Mouse (Mus musculus) left cerebral cortex, adult 11 months (tissue): ENCODE data around the gene Slc2a5.

ENCODE experiments used
- DNase-seq: peaks from one replicate; pipeline ENCODE4 v3.0.0; 2022; ENCODE audit warnings: low spot score

Slc2a5 gene

DNA sequence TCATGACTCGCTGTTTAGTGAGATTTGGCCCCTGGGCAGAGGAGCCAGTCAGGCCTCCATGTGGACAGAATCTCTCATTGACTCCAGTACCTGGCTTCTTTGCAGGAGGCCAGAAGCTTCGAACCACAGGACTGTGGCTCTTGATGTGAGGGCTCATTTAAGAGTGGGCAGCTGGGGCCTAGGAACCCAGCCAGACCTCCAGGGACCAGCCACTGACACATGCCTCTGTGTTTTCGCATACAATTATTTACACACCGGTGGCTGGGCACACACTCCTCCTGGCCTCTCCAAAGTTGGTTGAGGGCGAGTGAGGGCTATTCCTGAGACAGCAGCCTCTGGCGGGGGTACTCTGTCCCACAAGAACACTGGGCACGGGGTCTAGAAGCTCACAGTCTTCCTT lies 21.3 kb downstream of the Slc2a5 start:
- no peak for DNase-seq

DNA sequence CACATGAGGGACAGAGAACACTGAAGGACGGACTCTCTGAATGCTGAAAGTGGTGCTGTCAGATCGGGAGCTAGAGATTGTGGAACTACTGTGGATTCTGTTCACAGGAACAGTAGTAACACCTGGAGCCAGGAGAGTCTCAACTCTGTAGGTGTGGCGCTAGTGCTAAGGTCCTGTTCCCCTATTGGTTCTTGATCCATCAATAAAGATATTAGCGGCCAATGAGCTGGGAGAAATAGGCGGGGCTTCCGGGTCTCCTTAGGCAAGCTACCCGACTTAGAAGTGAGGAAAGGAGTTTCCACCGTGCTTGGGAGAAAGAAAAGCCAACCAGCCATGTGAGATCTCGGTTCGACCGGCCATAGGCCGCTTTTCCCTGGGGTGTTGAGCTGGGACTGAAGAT lies 25.2 kb downstream of the Slc2a5 start:
- DNase-seq, result no peak

DNA sequence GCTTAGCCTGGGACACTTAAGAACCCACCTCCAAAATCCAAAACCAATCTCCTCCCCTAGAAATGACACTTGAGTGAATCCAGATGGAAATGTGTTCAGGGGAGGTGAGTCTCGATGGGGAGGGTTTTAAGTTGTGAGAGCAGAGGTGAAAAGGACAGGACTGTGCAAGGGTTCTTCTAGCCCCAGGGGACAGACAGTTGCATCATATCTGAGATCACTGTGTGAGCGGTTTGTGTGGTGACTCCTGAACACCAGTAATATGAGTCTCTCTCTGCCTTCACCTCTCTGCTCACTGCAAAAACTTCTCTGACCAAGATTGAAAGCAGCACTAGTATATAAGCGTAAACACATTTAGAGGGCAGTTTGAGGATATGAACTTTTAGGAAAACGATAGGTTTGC lies 27.2 kb downstream of the Slc2a5 start:
- no peak for DNase-seq

DNA sequence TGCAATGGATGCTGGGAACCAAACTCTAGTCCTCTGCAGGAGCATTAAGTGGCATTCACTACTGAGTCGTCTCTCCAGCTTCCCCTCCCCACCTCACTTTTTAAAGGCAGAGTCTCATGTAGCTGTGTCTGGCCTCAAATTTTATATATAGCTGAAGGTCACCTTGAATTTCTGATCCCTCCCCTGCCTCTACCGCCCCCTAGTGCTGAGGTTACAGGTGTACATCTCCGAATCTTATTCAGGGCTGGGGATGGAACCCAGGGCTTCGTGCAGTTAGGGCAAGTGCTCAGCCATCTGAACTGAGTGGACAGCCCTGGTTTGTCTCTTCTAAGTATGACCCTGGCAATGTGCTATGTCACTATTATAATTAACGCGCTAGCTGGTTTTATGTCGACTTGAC lies 32.0 kb downstream of the Slc2a5 start:
- no peak for DNase-seq

DNA sequence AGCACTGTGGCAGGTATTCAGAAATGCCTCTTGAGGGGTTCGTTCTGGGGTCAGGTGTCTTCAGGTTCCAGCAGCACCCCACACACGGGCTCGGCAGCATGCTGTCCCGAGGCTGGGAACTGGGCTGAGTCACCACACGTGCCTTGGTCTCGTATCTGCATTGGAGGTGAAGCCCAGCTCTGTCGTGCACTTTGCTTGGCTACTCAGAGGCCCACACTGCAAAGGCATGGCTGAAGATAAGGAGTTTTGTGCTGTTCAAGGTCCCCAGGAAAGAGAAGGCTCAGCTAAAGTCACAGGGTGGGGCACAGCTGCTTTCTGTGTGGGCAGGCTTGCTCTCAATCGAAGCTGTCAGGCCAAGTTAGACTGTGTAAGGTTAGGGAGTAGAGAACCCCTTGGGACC lies 33.4 kb downstream of the Slc2a5 start:
- no peak for DNase-seq

DNA sequence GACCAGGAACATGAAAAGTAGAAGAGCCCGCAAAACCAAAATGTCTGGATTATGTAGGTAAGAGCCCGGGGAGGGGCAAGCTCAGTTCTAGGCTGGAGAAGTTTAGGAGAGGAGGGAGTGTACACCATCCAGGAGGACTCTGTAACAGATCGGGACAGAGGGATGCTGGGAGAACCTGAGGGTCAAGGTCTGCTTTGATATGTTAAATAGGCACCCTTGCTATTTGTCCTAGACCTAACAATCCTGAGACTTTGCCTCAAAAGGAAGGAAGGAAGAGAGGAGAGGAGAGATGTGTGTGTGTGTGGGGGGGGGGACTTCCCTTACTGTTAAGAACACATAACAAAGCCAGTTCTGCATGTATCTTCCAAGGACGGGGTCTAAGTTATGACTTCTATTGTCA lies 36.2 kb downstream of the Slc2a5 start:
- no peak for DNase-seq

DNA sequence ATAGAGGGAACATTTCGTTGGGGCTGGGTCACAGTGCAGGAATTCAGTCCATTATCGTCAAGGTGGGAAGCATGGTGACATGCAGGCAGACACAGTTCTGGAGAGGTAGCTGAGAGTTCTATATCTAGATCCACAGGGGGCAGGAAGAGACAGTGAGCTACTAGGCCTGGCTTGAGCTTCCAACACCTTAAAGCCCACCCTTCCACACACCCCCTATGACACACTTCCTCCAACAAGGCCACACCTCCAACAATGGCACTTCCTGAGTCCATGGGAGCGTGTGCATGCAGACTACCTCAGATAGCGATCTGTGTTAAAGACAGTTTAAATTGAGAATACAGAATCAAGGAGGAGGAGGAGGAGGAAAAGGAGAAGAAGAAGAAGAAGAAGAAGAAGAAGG lies 36.6 kb downstream of the Slc2a5 start:
- DNase-seq, result no peak

DNA sequence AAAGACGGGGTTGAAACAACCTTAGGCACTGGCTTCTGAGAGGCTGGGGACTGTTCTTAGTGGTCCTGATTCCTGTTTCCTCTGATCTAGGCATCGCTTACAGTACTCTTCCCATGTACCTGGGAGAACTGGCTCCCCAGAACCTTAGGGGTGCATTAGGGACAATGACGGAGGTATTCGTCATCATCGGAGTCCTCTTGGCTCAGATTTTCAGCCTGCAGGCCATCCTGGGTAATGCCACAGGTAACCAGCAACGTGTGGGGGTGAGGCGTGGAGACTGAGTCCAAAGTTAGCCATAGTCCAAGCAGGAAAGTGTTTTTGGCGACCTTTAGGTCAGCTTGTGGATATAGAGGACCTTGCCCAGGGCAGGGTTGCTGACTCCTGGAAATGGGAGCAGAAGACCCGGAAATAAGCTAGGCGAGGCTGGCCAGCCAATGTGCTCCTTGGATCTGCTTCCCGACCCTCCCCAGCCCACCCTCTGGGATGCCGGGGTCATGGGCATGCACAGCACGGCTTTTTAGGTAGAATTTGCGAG lies 38.3 kb downstream of the Slc2a5 start:
- DNase-seq, result no peak

DNA sequence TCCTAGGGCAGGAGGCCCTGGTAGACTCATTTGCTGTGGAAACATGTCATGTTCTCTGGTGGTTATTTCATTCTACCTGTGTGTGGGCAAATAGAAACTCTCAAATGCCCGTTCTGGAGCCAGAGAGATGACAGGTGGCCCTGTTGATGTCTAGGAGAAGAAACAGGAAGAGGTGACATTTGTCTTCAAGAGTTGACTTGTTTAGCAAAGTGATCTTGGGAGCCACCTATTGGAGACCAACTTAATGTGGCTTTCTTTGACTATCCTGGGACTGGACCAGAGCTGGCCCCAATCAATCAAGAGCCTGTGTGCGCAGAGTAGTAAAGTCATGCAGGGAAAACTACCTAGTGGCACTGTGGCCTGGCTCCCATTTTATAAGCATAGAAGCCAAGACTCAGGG lies 40.4 kb downstream of the Slc2a5 start:
- no peak for DNase-seq

DNA sequence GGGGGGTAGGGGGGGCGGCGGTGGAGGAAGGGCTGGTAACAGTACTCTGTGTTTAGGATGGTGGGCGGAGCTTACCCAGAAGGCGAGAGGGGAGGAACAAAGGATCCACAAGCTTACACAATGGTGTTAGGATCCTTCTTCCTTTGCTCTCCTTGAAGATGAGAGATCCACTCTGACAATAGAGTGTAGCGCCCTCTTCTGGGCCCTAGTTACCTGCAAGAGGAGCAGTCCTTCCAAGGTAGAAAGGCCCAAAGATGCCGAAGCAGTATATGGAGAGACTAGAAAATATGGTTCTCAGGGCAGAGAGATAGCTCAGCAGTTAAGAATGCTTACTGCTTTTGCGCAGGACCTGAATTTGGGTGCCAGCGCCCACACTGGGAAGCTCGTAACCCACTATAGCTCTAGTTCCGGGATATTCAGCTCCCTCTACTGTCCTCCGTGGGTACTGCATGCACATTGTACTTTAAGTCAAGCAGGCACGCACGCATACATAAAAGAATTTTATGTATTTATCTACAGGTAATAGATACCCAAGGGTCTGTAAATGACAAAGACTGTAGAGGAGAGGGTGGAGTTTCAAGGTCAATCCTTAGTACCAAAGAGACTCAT lies 43.6 kb downstream of the Slc2a5 start:
- DNase-seq, result no peak

DNA sequence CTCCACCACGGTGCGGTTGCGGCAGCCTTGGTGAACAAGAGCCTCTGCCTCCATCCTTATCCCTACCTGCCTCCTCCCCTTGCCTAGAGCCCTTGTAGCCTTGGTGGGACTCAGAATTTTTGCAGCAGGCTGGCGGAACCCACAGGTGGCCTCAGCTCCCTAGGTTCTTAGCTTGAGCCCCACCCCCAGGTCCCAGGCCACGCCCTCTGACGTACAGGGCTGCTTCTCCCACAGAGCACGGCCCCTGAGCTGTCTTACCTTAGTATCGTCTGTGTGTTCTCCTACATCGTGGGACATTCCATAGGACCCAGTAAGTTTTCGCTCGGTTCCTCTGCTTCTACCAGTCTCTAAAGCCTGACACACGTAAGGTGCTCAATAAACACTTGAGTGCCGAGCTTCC lies 45.8 kb downstream of the Slc2a5 start:
- DNase-seq, result no peak

DNA sequence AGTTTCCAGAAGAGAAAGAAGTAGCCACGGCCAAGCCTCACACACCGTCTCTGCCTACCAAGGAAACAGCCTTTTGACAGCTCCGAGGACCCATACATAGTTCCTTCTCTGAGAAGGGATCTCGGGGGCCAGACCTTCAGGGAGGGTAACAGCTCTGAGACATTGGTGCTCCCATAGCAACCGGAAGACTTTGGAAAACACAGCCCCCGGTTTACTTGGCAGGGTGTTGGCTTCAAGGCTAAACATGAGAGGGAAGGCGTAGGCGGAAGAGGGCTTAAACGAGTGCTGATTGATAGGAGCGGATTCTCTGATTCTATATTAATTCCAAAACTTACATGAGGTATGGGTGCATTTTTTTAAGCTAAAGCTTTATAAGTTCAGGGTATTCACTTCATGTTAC lies 49.3 kb downstream of the Slc2a5 start:
- no peak for DNase-seq

DNA sequence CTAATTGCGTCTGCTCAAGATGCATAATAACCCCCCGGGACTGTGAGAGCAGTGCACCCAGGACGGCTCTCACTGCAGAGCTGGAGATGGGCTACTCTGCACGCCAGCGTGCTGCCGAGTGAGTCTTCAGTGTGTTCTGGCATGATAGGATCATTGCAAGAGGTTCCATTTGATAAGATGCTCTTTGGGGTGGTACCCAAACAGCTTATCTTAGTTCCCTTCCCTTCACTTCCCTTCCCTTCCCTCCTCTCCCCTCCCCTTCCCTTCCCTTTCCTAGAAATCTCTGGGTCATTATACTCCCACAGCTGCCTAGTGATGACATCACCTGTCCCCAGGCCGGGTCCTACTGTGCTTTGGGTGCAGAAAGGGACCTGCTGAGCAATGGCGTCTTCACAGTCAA lies 53.0 kb downstream of the Slc2a5 start:
- DNase-seq, result no peak

DNA sequence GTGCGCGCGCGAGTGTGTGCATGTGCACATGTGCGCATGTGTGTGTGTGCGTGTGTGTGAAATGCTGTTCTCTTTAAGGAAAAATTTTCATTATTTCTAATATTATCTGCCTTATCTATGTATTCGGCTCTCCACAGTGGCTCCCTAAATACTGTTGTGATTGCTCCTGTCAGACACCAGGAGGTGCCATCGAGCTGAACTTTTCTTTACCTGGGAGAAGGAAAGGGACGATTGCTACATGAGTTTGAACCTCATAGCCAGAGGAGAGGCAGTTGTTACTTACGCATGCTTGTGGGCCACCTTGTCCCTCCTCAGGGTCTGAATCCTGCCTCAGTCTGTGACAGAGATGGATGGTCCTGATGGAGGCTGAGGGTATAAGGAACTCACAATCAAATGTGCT lies 54.2 kb downstream of the Slc2a5 start:
- DNase-seq, result no peak

DNA sequence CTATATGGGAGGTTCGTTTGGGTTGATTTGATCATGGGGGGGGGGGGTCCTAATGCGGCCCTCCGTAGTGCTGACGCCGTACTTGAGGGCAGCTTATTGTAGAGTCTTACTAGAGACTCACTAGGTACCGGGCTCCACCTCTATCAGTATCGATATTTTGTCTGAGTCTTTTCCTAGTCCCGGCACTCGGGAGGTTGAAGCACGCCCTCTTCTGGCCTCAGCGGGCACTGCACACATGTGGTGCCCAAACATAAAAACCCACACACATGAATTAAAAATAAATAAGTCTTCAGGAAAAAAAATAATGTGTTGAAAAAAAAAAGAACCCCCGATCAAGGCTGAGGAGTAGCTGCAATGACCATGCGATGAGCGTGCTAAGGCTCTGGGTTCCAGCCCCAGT lies 54.9 kb downstream of the Slc2a5 start:
- DNase-seq, result no peak

DNA sequence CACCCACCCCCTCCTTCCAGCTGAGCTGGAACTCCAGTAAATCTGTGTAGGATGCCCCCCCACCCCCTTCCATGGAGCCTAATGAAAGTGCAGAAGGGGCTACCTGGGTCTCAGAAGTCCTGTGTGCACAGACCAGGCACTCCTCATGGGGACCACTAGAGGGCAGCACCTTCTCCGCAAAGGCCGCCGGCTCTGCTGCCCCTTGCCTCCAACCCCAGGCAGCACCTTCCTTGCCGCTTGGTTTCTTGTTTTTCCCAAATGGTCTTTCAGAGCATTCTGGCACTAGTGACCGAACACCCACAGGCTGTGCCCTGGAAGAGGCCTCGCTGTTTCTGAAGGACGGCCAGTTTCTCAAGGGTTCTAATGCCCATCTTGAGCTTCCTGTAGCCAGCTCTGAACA lies 57.5 kb downstream of the Slc2a5 start:
- no peak for DNase-seq

DNA sequence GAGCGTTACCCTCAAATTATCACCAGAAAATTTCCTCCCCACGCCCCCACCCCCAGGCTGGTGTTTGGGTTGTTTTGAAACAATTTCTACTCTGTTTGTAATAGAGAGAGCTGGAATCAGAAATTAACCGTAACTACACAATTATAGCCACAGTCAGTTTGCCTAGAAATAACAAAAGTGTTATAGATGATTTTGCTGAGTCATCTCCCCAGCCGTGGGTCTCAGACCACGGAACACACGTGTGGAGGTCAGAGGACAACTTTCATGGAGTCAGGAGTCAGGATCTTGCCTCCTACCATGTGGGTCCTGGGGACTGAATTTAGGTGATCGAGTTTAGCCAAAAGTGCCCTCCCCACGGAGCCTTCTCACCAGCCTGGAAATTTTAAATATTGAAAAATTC lies 58.0 kb downstream of the Slc2a5 start:
- no peak for DNase-seq

DNA sequence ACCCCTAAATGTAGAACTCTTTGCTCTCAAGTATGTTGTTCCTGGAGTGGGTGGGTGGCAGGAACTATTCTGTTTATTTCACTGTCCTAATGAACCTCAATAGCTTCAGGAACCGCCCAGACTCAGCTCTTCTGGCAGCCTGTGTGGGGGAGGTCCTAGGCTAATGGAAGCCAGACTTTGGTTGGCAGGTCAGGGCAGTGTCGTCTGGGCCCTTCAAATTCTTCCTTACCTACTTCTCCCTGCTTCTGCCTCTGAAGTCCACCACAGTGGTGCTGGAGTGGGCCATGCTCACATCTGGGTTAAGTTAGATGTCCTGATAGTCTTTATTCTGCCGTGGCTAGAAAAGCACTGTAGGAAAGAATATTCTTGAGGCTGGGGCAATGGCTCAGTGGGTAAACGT lies 59.0 kb downstream of the Slc2a5 start:
- no peak for DNase-seq

DNA sequence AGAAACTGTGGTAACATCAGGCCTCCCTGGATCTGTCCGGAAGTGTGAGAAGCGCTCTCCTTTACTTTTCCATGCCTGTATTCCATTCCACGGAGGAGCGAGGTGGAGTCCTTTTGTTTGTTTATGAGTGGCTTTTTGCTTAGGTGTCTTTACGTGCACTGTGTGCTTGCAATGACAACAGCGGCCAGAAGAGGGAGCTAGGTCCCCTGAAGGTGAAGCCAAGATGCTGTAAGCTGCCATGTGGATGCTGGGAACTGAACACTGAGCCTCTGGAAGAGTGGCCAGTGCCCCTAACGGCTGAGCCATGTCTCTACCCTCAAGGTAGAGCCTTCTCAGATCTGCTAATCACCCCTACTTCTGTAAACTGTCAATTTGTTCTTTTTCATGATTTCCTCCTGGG lies 62.2 kb downstream of the Slc2a5 start:
- DNase-seq, result no peak

DNA sequence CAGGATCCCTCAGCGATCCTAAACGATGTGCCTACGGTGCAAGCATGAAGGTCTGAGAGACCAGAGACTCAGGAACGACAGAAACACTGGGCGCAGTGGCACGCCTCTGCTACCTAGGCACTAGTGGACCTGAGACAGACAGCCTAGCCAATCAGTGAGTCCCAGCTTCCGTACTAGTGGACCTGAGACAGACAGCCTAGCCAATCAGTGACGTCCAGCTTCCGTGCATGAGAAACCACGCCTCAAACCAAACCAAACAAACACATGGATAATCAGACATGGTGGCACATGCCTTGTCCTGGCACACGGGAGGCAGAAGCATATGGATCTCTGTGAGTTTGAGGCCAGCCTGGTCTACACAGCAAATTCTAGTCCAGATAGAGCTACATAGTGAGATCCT lies 69.2 kb downstream of the Slc2a5 start:
- no peak for DNase-seq

DNA sequence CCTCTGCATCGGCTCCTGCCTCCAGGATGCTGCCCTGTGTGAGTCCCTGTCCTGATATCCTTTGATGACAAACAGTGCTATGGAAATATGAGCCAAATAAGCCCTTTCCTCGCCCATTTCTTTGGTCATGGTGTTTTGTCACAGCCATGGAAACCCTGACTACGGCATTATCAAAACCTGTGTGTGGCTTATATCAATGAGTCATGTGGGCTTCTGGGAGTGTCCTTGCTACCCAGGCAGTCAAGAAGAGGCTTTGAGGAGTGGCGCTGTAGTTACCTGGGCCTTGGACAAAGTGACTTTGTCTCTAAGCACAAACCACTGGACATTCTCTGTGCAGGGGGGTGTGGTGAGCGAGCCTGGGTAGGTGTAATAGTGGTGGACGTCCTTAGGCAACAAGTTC lies 73.1 kb downstream of the Slc2a5 start:
- DNase-seq, result no peak
